Mouse (Mus musculus) 3T3-L1 (cell line): ENCODE results near the gene Pbx3.

Experiments used
- DNase-seq: peaks from one replicate; pipeline ENCODE4 v3.0.0-alpha.2; 2015; ENCODE audit warnings: low read depth, low spot score

The Pbx3 gene

DNA sequence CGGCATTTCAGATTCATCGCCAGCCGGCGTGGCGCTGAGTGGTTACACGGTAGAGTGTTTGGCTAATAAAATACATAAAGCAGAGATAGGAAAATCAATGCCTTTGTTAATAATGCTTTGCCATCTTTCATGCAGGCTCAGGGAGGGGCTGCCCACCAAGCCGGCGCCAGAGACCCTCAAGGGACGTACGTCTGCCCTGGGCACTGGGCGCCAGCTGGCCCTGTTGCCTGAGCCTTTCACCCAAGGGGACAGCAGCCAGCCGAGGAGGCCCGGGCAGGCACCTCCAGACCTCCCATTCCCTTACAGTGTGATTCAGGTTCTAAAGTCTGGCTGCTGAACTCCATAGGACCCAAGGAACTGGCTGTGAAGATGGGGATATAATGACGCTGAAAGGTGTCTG, 225.5 kb downstream of the Pbx3 start:
- no peak for DNase-seq

DNA sequence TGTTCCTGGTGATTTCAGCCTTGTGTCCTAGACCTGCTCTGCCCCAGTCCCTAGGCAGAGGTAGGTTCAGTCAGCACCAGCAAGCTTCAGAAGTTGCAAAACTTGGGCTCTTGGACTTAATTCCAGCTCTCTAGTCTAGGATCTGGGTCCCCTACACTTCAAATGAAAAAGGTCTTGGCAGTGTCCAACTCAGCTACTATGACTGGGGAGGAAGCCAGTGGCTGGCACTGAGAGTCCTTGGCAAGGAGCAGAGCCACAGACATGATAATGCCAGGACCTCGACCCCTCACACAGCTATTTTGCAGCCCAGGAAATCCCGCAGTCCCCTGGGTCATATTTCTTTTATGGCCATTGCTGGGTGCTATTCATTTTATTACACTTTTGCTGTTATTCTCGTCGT, 225.9 kb downstream of the Pbx3 start:
- no peak for DNase-seq

DNA sequence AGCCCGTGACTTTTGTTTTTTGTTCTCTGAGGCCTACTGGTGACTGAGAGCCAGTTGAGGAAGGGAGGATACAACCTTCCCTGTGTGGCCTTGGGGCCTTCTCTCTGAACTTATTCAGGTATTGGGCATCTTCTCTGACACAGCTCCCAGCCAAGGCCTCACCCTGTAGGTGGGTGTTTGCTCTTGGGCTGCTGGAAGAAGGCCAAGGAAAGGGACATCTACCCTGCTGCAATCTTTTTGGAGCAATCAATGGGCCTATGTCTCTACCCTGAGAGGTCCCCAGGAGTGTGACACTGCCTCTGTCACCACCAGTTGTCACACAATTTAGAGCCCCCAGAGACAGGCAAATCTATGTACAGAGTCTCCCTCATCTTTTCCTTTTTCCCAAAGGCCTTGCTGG, 226.5 kb downstream of the Pbx3 start:
- DNase-seq = no peak

DNA sequence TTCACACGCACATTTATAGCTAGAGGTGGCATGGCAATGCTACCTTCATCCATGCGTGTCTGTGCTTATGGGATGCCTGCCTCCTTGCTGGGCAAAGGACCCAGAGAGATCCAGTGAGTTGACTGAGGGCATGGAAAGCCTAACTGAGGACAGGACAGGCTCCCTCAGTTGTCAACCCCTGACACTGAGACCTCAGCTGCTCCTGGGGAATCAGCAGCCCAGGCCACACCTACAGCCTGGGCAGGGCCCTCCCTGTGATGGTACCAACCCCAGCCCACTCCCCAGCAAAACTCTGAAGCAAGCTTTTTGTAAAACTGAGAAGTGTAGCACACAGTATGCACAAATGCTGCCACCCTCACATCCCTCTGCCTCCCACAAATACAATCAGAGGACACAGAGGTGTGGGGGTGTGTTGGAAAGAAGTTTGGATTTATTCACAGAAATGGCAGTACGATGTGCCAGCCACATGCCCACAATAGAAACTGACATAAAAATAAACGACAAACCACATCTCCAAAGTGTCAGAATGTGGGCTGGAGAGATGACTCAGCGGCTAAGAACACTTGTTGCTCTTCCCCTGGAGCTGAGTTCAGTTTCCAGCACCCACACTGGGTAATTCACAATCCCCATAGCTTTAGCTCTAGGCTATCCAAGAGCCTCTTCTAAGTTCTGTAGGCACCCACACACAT, 233.3 kb downstream of the Pbx3 start:
- peak; percentile 52 for DNase-seq

DNA sequence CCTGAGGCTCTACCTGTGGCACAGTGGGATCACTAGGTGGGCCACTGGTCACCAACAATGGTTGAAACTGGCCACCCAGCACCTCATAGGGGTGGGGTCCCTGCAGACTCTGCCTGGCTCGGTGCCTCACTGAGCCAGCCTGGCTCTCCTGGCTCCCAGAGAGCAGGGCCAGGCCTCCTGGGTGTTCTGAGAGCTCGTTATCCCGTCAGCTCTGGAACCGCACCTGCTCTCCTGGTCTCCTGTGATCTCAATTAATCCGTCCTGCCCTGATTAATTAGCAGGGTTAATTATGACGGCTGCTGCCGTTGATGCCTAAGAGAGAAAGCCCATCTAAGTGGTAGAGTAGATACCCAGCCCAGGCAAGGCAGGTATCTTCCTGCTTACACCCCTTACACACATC, 237.6 kb downstream of the Pbx3 start:
- no peak for DNase-seq

DNA sequence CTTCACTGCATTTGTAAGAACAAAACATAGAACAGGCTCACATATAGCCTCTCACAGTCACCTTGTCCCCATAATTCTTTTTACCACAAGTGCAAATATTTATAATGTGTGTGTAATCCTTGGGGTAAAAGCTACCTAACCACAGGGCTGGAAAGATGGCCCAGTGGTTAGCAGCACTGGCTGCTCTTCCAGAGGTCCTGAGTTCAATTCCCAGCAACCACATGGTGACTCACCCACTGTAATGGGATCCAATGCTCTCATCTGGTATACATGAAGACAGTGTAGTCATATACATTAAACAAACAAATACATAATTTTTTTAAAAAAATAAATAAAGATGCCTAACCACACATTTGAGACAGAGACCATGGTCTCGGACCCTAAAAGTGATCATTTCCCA, 240.2 kb downstream of the Pbx3 start:
- peak; percentile 58 for DNase-seq

DNA sequence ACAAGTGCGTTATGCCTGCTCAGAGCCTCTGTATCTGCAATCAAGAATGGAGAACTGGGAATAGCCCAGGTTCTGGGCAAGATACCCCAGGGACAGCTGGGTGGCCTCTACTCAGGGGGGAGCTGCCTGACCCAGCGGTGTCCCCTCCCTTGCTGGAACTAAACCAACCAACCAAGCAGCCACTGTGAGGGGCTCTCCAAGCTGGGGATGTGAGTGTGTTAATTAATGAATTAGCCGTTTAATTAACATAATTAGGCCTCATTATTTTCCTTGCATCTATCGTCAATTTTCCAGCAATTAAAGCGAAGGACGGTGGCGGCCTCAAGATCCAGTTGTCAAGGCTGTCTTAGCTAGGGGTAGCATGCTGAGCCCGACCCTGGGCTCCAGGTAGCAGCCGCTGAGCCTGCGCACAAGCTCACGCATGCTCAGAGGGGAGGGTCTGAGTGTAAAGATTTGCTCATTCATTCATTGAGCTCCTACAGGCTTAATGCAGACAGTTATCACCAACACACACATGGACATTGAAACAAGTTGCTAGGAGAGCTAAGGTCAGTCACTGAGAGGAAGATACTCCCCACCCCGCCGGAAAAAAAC, 243.2 kb downstream of the Pbx3 start:
- DNase-seq = no peak

DNA sequence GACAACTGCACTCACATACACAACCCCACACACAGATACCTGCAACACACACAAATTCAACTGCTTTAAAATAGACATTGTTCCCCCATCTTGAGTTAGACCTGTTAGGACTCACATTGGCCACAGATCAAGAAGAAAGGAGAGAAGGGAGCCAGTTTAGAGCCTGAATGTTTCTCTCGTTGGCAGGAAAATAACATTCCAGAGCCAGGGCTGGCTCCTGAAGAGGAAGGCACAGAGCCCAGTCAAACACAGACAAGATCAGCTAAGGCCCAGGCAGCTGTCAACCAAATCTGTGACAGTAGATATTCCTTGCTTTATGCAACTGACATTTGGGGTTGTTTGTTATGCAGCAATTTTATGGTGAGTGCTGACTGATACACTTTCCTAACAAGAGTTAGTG, 245.1 kb downstream of the Pbx3 start:
- peak; percentile 35 for DNase-seq

DNA sequence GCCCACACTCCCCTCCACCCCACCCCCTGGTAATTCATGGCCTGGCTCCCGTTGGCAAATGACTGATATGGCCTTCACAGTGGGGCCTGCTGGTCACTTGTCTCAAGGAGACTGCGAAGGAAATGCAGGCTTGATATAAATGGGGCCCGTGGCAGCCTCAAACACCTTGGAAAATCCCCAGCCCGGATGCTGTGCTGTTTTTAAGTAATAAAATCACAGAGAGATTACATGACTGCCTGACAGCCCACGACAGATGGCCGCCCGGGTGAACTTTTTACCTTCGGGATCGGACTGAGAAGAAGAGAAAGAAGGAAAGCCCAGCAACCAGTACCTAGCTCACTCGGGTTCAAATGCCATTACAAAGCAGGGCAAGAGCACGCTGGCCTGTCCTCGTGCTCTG, 249.0 kb downstream of the Pbx3 start:
- no peak for DNase-seq
